Mouse (Mus musculus) liver, embryonic 14.5 days (tissue): Measurements from ENCODE around the gene Foxn3. TPM values are rescaled to one million over a fixed set of nuclear protein-coding genes. Genes with fewer than 3 reads are reported as not detected.

Experiments used
- ATAC-seq: fragments of 200-750 bp; cut with Nextera tagmentation; 2 replicates; pipeline ENCODE4 v1.8.0; 2017; ENCODE audit warnings: moderate number of reproducible peaks, mild to moderate bottlenecking, moderate library complexity; ENCODE audit not compliant: insufficient read depth
- DNase-seq, 3 experiments: peaks; one replicate each; pipeline ENCODE4 v3.0.0-alpha.2; 2012 to 2013; ENCODE audit warnings: low read depth in 3 of 3, low spot score in 3 of 3
- H3K27ac ChIP-seq: fragments of 300-500 bp; sonication (generic); 2 replicates; pipeline ENCODE4 v1.5.1; 2014; ENCODE audit warnings: moderate library complexity, mild to moderate bottlenecking, control low read depth, inconsistent platforms
- H3K27me3 ChIP-seq: fragments of 300-500 bp; sonication (generic); 2 replicates; pipeline ENCODE4 v1.6.1; 2014; ENCODE audit warnings: mild to moderate bottlenecking, low read length, moderate library complexity; ENCODE audit not compliant: control insufficient read depth, insufficient read depth
- H3K36me3 ChIP-seq: fragments of 300-500 bp; sonication (generic); replicated peaks from 2 replicates; pipeline ENCODE4 v1.6.1; 2014; ENCODE audit warnings: low read depth; ENCODE audit not compliant: control insufficient read depth, insufficient read depth
- H3K4me1 ChIP-seq, 2 experiments: fragments of 200-500 bp in 1 of 2; fragments of 300-500 bp in 1 of 2; sonication (generic) in 1 of 2; replicated peaks; 2 replicates each; pipeline ENCODE4 v1.6.1; 2012 to 2014; ENCODE audit warnings: antibody characterized with exemption in 1 of 2, inconsistent platforms in 1 of 2, low read length in 1 of 2; ENCODE audit not compliant: control insufficient read depth in 2 of 2, insufficient read depth in 2 of 2
- H3K4me2 ChIP-seq: fragments of 300-500 bp; sonication (generic); 2 replicates; pipeline ENCODE4 v1.6.1; 2014; ENCODE audit warnings: low read depth, mild to moderate bottlenecking, control low read depth, moderate library complexity
- H3K4me3 ChIP-seq, 2 experiments: fragments of 200-500 bp in 1 of 2; fragments of 300-500 bp in 1 of 2; sonication (generic) in 1 of 2; 2 replicates each; pipeline ENCODE4 v1.5.1; 2012 to 2014; ENCODE audit warnings: low read depth in 2 of 2, low read length in 2 of 2, mild to moderate bottlenecking in 2 of 2, control low read depth in 1 of 2, inconsistent platforms in 1 of 2, moderate library complexity in 1 of 2; ENCODE audit not compliant: insufficient read depth in 1 of 2
- H3K9ac ChIP-seq: fragments of 300-500 bp; sonication (generic); replicated peaks from 2 replicates; pipeline ENCODE4 v1.6.1; 2014; ENCODE audit warnings: mild to moderate bottlenecking, control low read depth, moderate library complexity
- H3K9me3 ChIP-seq: fragments of 300-500 bp; sonication (generic); 2 replicates; pipeline ENCODE4 v1.6.1; 2016; ENCODE audit warnings: low read length, mixed read lengths; ENCODE audit not compliant: control insufficient read depth
- CTCF ChIP-seq: IDR thresholded peaks from 2 replicates; pipeline ENCODE4 v1.5.1; 2016; ENCODE audit warnings: antibody characterized with exemption, low read depth, control low read depth
- EP300 ChIP-seq: IDR thresholded peaks from 2 replicates; pipeline ENCODE4 v1.6.1; 2016; ENCODE audit warnings: antibody characterized with exemption, low read depth
- WGBS: fragments of 180-500 bp; shearing (Covaris S2); extraction: QIAGEN DNeasy Blood & Tissue Kit; methylation state at CpG from one replicate; pipeline ENCODE4 v1.1.7; 2014; ENCODE audit not compliant: insufficient replicate concordance; 5-methylcytosine and 5-hydroxymethylcytosine counted together
- polyA plus RNA-seq, 2 experiments: library from polyadenylated mRNA; depleted of rRNA in 1 of 2; stranded (reverse) in 1 of 2; unstranded in 1 of 2; fragments of >200 nt; fragmentation: Nextera tagmentation in 1 of 2; extraction: Ambion mirVana in 1 of 2; gene quantifications; 2 replicates each; pipeline versions ENCODE4 v1.2.1 to v1.2.3; 2012 to 2014

Gene Foxn3
- polyA plus RNA-seq, 2 experiments = 2.7 to 13.6 TPM

DNA sequence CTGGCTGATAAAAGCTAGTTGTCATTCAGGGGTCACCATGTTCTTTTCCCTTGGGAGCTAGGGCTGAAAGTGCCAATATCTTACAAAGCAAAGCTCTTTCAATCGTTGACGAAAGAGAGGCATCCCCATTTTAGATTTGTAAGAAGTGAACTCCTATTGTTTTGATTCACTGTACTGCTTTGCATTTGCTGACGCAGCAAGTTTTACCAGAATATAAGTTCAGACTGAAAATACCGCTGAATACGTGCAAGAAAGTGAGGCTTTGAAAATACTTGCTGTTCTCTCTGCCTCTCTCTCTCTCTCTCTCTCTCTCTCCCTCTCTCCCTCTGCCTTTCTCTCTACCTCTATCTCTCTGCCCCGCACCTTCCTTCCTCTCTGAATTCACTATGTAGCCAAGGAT lies 16.1 kb downstream of the Foxn3 start:
- H3K4me2 ChIP-seq = no peak overlapping the region
- DNase-seq (no peak), ATAC-seq (no peak)
- H3K36me3 ChIP-seq = no peaks in the 10 kb centered on the region
- H3K9me3 ChIP-seq = no peaks in the 10 kb centered on the region
- H3K4me3 ChIP-seq = no peak overlapping the region
- peaks cover 0 to 7% of the 10 kb centered on the region in 2 experiments; a peak in 2 of 4 replicates for H3K4me1 ChIP-seq
- no peak overlapping the region for H3K9ac ChIP-seq
- TF ChIP-seq CTCF = no peak
- no peak for TF ChIP-seq EP300
- H3K27ac ChIP-seq = no peak overlapping the region
- whole genome bisulfite sequencing = 73% methylated on average over 6 of the region's 6 CpGs
- H3K27me3 ChIP-seq = no peaks in the 10 kb centered on the region

DNA sequence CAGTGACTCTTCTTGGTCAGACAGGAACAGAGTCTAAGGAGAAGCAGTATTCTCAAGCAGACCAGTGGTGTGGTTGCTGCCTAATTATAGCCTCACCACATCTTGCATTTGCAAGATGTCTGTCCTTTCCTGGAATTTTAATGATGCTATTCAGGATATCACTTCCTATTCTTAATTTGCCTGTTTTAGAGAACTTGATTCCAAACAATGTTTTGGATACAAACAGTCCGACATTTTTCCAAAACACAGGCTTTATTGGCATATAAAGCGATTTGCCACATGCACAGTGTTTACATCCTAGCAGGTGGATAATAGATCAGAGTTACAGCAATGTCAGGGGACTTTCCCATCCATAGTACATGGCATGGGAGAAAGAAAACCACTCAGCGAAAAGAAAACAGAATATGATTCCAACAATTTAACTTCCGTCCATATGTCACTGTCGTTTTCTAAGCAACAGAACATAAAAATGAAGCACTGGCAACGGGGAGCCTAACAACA lies 18.1 kb downstream of the Foxn3 start:
- WGBS = 65% methylated on average over 6 of the region's 6 CpGs
- no peak for TF ChIP-seq CTCF
- no peak for TF ChIP-seq EP300
- H3K4me2 ChIP-seq = no peak overlapping the region
- H3K9me3 ChIP-seq = no peaks in the 10 kb centered on the region
- H3K27me3 ChIP-seq = no peaks in the 10 kb centered on the region
- H3K9ac ChIP-seq = no peak overlapping the region
- no peaks in the 10 kb centered on the region for H3K36me3 ChIP-seq
- peaks cover 0 to 7% of the 10 kb centered on the region in 2 experiments; a peak in 2 of 4 replicates for H3K4me1 ChIP-seq
- DNase-seq (no peak), ATAC-seq (no peak)
- H3K4me3 ChIP-seq = no peak overlapping the region
- H3K27ac ChIP-seq = no peak overlapping the region

DNA sequence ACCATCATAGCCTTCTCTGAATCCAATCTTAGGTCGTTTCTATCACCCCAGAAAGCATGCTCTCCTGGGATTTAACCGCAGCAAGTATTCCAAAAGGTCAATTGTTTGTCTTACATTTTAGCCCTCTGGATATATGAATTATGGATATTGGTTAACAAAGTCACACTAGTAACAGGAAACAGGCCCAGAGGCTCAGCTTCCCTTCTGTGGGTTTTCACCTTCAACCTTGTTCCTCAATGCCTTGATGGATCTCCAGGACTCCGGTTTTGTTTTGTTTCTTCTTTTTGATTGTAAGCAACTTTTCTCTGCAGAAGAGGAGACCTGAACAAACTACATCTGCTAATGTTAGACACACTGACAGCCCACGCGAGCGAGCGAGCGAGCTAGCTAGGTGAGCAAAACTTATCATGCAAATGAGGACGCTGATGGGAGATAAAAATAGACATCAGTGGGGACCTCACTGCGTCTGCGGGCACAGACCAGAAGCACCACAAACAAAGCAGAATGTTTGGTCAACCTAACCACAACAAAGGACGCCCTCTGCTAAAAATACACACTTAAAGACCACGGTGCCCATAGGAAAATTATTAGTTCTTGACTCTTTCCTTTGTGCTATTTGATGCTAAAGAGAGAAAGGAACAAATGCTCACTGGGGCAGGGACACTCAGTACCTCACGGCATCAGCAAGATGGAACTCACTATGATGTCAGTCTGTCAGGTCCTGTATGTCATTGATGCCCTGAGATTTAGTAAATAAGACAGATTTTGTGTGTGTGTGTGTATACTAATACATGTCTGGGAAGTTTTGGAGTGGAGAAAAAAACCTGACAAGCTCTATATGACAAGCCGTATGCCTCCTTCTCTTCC lies 18.9 kb downstream of the Foxn3 start:
- no peak overlapping the region for H3K4me3 ChIP-seq
- ATAC-seq = no peak
- 33% methylated on average over 15 of the region's 15 CpGs for WGBS
- no peaks in the 10 kb centered on the region for H3K9me3 ChIP-seq
- H3K27ac ChIP-seq = no peak overlapping the region
- TF ChIP-seq EP300 (no peak), CTCF (no peak)
- no peak overlapping the region for H3K9ac ChIP-seq
- no peak overlapping the region for H3K4me2 ChIP-seq
- no peak for DNase-seq
- no peaks in the 10 kb centered on the region for H3K27me3 ChIP-seq
- H3K36me3 ChIP-seq = no peaks in the 10 kb centered on the region
- peaks cover 0 to 7% of the 10 kb centered on the region in 2 experiments; a peak in 2 of 4 replicates for H3K4me1 ChIP-seq

DNA sequence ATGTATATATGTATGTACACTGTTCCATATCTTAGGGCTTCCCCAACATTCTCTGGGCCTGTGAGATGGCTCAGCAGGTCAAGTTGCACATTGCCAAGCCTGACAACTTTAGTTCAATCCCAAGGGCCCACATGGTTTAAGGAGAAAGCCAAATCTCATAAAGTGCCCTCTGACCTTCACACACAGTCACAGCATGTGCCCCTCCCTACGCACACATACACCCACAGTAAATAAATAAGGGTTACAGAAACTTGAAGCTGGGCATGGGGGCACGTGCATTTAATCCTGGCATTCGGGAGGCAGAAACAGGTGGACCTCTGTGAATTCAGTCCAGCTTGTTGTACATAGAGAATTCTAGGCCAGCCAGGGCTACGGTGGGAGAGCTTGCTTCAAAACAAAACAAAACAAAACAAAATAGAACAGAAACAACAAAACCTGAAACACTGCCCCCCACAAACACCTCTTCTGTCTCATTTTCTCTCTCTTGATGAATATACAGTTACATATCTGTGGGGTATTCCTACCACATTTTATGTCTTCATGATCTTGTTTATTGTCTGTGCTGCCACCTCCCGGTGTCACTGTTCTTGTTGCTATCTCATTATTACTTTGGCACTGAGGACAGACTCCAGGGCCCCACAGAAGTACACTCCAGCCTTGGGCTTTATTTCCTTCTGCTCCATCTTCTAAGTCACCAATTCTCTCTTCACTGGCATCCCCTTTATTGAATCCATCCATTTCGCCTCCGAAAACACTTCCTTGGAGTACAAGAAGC lies 19.8 kb downstream of the Foxn3 start:
- TF ChIP-seq CTCF (no peak), EP300 (no peak)
- Histone ChIP-seq H3K9ac (no peak overlapping the region), H3K27me3 (no peaks in the 10 kb centered on the region), H3K4me1 (peaks cover 0 to 7% of the 10 kb centered on the region in 2 experiments; a peak in 2 of 4 replicates), H3K4me2 (no peak overlapping the region), H3K27ac (no peak overlapping the region), H3K36me3 (no peaks in the 10 kb centered on the region), H3K4me3 (no peak overlapping the region), H3K9me3 (no peaks in the 10 kb centered on the region)
- no peak for DNase-seq
- no peak for ATAC-seq
- 73% methylated on average over 7 of the region's 7 CpGs for WGBS

DNA sequence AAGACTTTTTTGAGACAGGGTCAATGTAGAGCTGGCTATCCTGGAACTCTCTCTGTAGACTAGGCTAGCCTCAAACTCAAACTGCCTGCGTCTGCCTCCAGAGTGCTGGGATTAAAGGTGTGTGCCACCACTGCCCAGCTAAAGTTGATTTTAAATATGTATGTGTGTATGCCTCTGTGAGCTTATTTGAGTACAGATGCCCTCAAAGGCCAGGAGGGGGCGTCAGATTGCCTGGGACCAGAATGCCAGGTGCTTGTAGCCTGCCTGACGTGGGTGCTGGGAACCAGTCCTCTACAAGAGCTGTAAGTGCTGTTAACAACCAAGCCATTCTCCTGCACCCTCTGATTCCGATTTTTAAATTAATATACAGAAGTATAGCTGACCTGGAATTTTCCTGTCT lies 23.2 kb downstream of the Foxn3 start:
- ATAC-seq (no peak), DNase-seq (no peak)
- Histone ChIP-seq H3K36me3 (no peaks in the 10 kb centered on the region), H3K9ac (no peak overlapping the region), H3K4me2 (no peak overlapping the region), H3K4me3 (no peak overlapping the region), H3K27ac (no peak overlapping the region), H3K27me3 (no peaks in the 10 kb centered on the region), H3K9me3 (no peaks in the 10 kb centered on the region; the same call in 1 of the 2 replicates), H3K4me1 (peaks cover 0 to 4% of the 10 kb centered on the region in 2 experiments; a peak in 2 of 4 replicates)
- WGBS = 66% methylated on average over 4 of the region's 4 CpGs
- TF ChIP-seq EP300 (no peak), CTCF (no peak)
